Mouse (Mus musculus) limb, embryonic 12.5 days (tissue): ENCODE data around the gene Pwwp2a. TPM values are rescaled to one million over a fixed set of nuclear protein-coding genes. Genes with fewer than 3 reads are reported as not detected.
A peak's percentile ranks its signal among the peaks of the same experiment; 100 is the strongest.

Experiments
- ATAC-seq: fragments of 200-750 bp; cut with Nextera tagmentation; 2 replicates; pipeline ENCODE4 v1.8.0; 2017; ENCODE audit warnings: low read depth, moderate TSS enrichment; ENCODE audit not compliant: insufficient number of reproducible peaks, insufficient read depth, low FRiP score, low TSS enrichment
- H3K27ac ChIP-seq: fragments of 300-500 bp; sonication (generic); 2 replicates; pipeline ENCODE4 v1.5.1; 2016; ENCODE audit warnings: mild to moderate bottlenecking, moderate library complexity
- H3K27me3 ChIP-seq: fragments of 300-500 bp; sonication (generic); 2 replicates; pipeline ENCODE4 v1.6.1; 2016; ENCODE audit warnings: mild to moderate bottlenecking, moderate library complexity
- H3K36me3 ChIP-seq: fragments of 300-500 bp; sonication (generic); 2 replicates; pipeline ENCODE4 v1.6.1; 2016; ENCODE audit warnings: mild to moderate bottlenecking, moderate library complexity
- H3K4me1 ChIP-seq: fragments of 300-500 bp; sonication (generic); replicated peaks from 2 replicates; pipeline ENCODE4 v1.6.1; 2016
- H3K4me2 ChIP-seq: fragments of 300-500 bp; sonication (generic); 2 replicates; pipeline ENCODE4 v1.6.1; 2016; ENCODE audit warnings: mild to moderate bottlenecking, moderate library complexity
- H3K4me3 ChIP-seq: fragments of 300-500 bp; sonication (generic); replicated peaks from 2 replicates; pipeline ENCODE4 v1.5.1; 2016; ENCODE audit warnings: mild to moderate bottlenecking
- H3K9ac ChIP-seq: fragments of 300-500 bp; sonication (generic); replicated peaks from 2 replicates; pipeline ENCODE4 v1.6.1; 2016; ENCODE audit warnings: mild to moderate bottlenecking, moderate library complexity
- H3K9me3 ChIP-seq: fragments of 300-500 bp; sonication (generic); 2 replicates; pipeline ENCODE4 v1.6.1; 2016; ENCODE audit warnings: mild to moderate bottlenecking, moderate library complexity
- WGBS: fragments of 180-500 bp; shearing (Covaris S2); methylation state at CpG from one replicate; pipeline ENCODE4 v1.1.7; 2016; 5-methylcytosine and 5-hydroxymethylcytosine counted together
- polyA plus RNA-seq: library from polyadenylated mRNA; unstranded; fragments of >200 nt; fragmentation: Nextera tagmentation; extraction: Ambion mirVana; gene quantifications from 2 replicates; pipeline ENCODE4 v1.2.1, GENCODE M21; 2016

Pwwp2a gene
- polyA plus RNA-seq, 1 experiment from 2014 or later: 43.4 TPM

GRCm38 (mm10) chr11:43727796-43728195, 46.0 kb downstream of the Pwwp2a start:
- Histone ChIP-seq H3K36me3 (peaks cover 60% of the 10 kb centered on the region), H3K27ac (no peak overlapping the region), H3K4me1 (no peaks in the 10 kb centered on the region), H3K9me3 (no peaks in the 10 kb centered on the region), H3K4me2 (no peak overlapping the region), H3K4me3 (no peak overlapping the region), H3K27me3 (no peaks in the 10 kb centered on the region), H3K9ac (no peak overlapping the region)
- no peak for ATAC-seq
- WGBS: 85% methylated on average over 7 of the region's 7 CpGs

- no peak overlapping the region for H3K4me3 ChIP-seq
- no peaks in the 10 kb centered on the region for H3K4me1 ChIP-seq
- no peaks in the 10 kb centered on the region for H3K27me3 ChIP-seq
- H3K9me3 ChIP-seq: no peaks in the 10 kb centered on the region
- H3K27ac ChIP-seq: no peak overlapping the region
- 80% methylated on average over 7 of the region's 7 CpGs for WGBS
- peaks cover 61% of the 10 kb centered on the region for H3K36me3 ChIP-seq
- H3K9ac ChIP-seq: no peak overlapping the region
- ATAC-seq: no peak
- H3K4me2 ChIP-seq: no peak overlapping the region
Measured at GRCm38 (mm10) chr11:43728737-43729301, 47.0 kb downstream of the Pwwp2a start.

GRCm38 (mm10) chr11:43747233-43748226, 65.7 kb downstream of the Pwwp2a start, which contains the start of gene Ttc1:
Gene Ttc1, minus strand, starts transcription at chr11:43748008.
- H3K9ac ChIP-seq: peak within 1 kb of the TSS; percentile 72
- peak within 1 kb of the TSS; percentile 87 for H3K4me2 ChIP-seq
- peaks cover 6% of the 10 kb centered on the region for H3K4me1 ChIP-seq
- peak within 1 kb of the TSS; percentile 74 for H3K4me3 ChIP-seq
- peak within 1 kb of the TSS; percentile 31; the same call in 1 of the 2 replicates for H3K27ac ChIP-seq
- H3K36me3 ChIP-seq: peaks cover 26% of the 10 kb centered on the region
- H3K9me3 ChIP-seq: no peaks in the 10 kb centered on the region
- WGBS: 5% methylated on average over 47 of the region's 47 CpGs
- H3K27me3 ChIP-seq: 0 out of 2 replicates have a peak, but pooled peaks cover under 1% of the 10 kb centered on the region
- ATAC-seq: peak; percentile 96

- Histone ChIP-seq H3K4me1 (peaks cover 6% of the 10 kb centered on the region), H3K27ac (no peak overlapping the region), H3K36me3 (no peaks in the 10 kb centered on the region), H3K4me2 (no peak overlapping the region), H3K27me3 (peaks cover 16% of the 10 kb centered on the region; the same call in 1 of the 2 replicates), H3K4me3 (no peak overlapping the region), H3K9me3 (no peaks in the 10 kb centered on the region), H3K9ac (no peak overlapping the region)
- WGBS: 71% methylated on average over 2 of the region's 2 CpGs
- ATAC-seq: no peak
Measured at GRCm38 (mm10) chr11:43751542-43751941, 69.7 kb downstream of the Pwwp2a start.

GRCm38 (mm10) chr11:43754568-43754967, 72.8 kb downstream of the Pwwp2a start:
- H3K4me2 ChIP-seq: no peak overlapping the region
- ATAC-seq: no peak
- WGBS: 85% methylated on average over 1 of the region's 1 CpGs

GRCm38 (mm10) chr11:43755411-43755810, 73.6 kb downstream of the Pwwp2a start:
- WGBS: 73% methylated on average over 5 of the region's 5 CpGs

More at GRCm38 (mm10) chr11:43754568-43754967, 72.8 kb downstream of the Pwwp2a start:
- Histone ChIP-seq H3K9ac (no peak overlapping the region), H3K4me1 (no peaks in the 10 kb centered on the region), H3K27me3 (peaks cover 16% of the 10 kb centered on the region; the same call in 1 of the 2 replicates), H3K27ac (no peak overlapping the region), H3K4me3 (no peak overlapping the region), H3K36me3 (no peaks in the 10 kb centered on the region), H3K9me3 (no peaks in the 10 kb centered on the region)

GRCm38 (mm10) chr11:43758436-43758835, 76.6 kb downstream of the Pwwp2a start:
- ATAC-seq: no peak
- no peaks in the 10 kb centered on the region for H3K36me3 ChIP-seq
- H3K4me1 ChIP-seq: no peaks in the 10 kb centered on the region
- no peak overlapping the region for H3K9ac ChIP-seq
- no peak overlapping the region for H3K4me3 ChIP-seq
- no peak overlapping the region for H3K27ac ChIP-seq
- 70% methylated on average over 2 of the region's 2 CpGs for WGBS
- H3K9me3 ChIP-seq: no peaks in the 10 kb centered on the region
- H3K4me2 ChIP-seq: no peak overlapping the region
- H3K27me3 ChIP-seq: peaks cover 11% of the 10 kb centered on the region; the same call in 1 of the 2 replicates

More at GRCm38 (mm10) chr11:43755411-43755810, 73.6 kb downstream of the Pwwp2a start:
- H3K4me1 ChIP-seq: no peaks in the 10 kb centered on the region
- H3K9ac ChIP-seq: no peak overlapping the region
- H3K9me3 ChIP-seq: no peaks in the 10 kb centered on the region
- H3K4me3 ChIP-seq: no peak overlapping the region
- no peaks in the 10 kb centered on the region for H3K36me3 ChIP-seq
- H3K27me3 ChIP-seq: peaks cover 16% of the 10 kb centered on the region; the same call in 1 of the 2 replicates
- H3K27ac ChIP-seq: no peak overlapping the region
- H3K4me2 ChIP-seq: no peak overlapping the region
- no peak for ATAC-seq

- ATAC-seq: no peak
- Histone ChIP-seq H3K4me2 (peak overlapping the region; percentile 76), H3K4me3 (peak overlapping the region; percentile 53), H3K9ac (peak overlapping the region; percentile 47; the same call in 1 of the 2 replicates), H3K27me3 (peaks cover 20% of the 10 kb centered on the region), H3K27ac (no peak overlapping the region), H3K9me3 (no peaks in the 10 kb centered on the region), H3K36me3 (no peaks in the 10 kb centered on the region), H3K4me1 (no peaks in the 10 kb centered on the region)
- 6% methylated on average over 37 of the region's 37 CpGs for WGBS
Measured at GRCm38 (mm10) chr11:43766922-43767648, 85.3 kb downstream of the Pwwp2a start.

GRCm38 (mm10) chr11:43767749-43768148, 86.0 kb downstream of the Pwwp2a start:
- no peak for ATAC-seq
- no peaks in the 10 kb centered on the region for H3K4me1 ChIP-seq
- H3K27me3 ChIP-seq: peaks cover 20% of the 10 kb centered on the region
- H3K9ac ChIP-seq: no peak overlapping the region
- H3K4me3 ChIP-seq: 0 out of 2 replicates have a peak overlapping the region, but pooled peaks have one; percentile 53
- H3K4me2 ChIP-seq: peak overlapping the region; percentile 76
- H3K27ac ChIP-seq: no peak overlapping the region
- no peaks in the 10 kb centered on the region for H3K9me3 ChIP-seq
- no peaks in the 10 kb centered on the region for H3K36me3 ChIP-seq
- 60% methylated on average over 11 of the region's 11 CpGs for WGBS

- peaks cover 27% of the 10 kb centered on the region for H3K27me3 ChIP-seq
- no peak overlapping the region for H3K27ac ChIP-seq
- H3K36me3 ChIP-seq: no peaks in the 10 kb centered on the region
- no peaks in the 10 kb centered on the region for H3K9me3 ChIP-seq
- no peak for ATAC-seq
- no peak overlapping the region for H3K4me3 ChIP-seq
- peaks cover 5% of the 10 kb centered on the region for H3K4me1 ChIP-seq
- WGBS: 82% methylated on average over 4 of the region's 4 CpGs
- H3K9ac ChIP-seq: no peak overlapping the region
- H3K4me2 ChIP-seq: no peak overlapping the region
Measured at GRCm38 (mm10) chr11:43770110-43770509, 88.3 kb downstream of the Pwwp2a start.
